Mouse (Mus musculus) liver, embryonic 14.5 days (tissue): ENCODE results near the gene Acaca. TPM values are rescaled to one million over a fixed set of nuclear protein-coding genes. Genes with fewer than 3 reads are reported as not detected.

Experiments used
- ATAC-seq: fragments of 200-750 bp; cut with Nextera tagmentation; 2 replicates; pipeline ENCODE4 v1.8.0; 2017; ENCODE audit warnings: moderate number of reproducible peaks, mild to moderate bottlenecking, moderate library complexity; ENCODE audit not compliant: insufficient read depth
- DNase-seq, 3 experiments: peaks; one replicate each; pipeline ENCODE4 v3.0.0-alpha.2; 2012 to 2013; ENCODE audit warnings: low read depth in 3 of 3, low spot score in 3 of 3
- H3K27ac ChIP-seq: fragments of 300-500 bp; sonication (generic); 2 replicates; pipeline ENCODE4 v1.5.1; 2014; ENCODE audit warnings: moderate library complexity, mild to moderate bottlenecking, control low read depth, inconsistent platforms
- H3K27me3 ChIP-seq: fragments of 300-500 bp; sonication (generic); 2 replicates; pipeline ENCODE4 v1.6.1; 2014; ENCODE audit warnings: mild to moderate bottlenecking, low read length, moderate library complexity; ENCODE audit not compliant: control insufficient read depth, insufficient read depth
- H3K36me3 ChIP-seq: fragments of 300-500 bp; sonication (generic); replicated peaks from 2 replicates; pipeline ENCODE4 v1.6.1; 2014; ENCODE audit warnings: low read depth; ENCODE audit not compliant: control insufficient read depth, insufficient read depth
- H3K4me1 ChIP-seq, 2 experiments: fragments of 200-500 bp in 1 of 2; fragments of 300-500 bp in 1 of 2; sonication (generic) in 1 of 2; replicated peaks; 2 replicates each; pipeline ENCODE4 v1.6.1; 2012 to 2014; ENCODE audit warnings: antibody characterized with exemption in 1 of 2, inconsistent platforms in 1 of 2, low read length in 1 of 2; ENCODE audit not compliant: control insufficient read depth in 2 of 2, insufficient read depth in 2 of 2
- H3K4me2 ChIP-seq: fragments of 300-500 bp; sonication (generic); 2 replicates; pipeline ENCODE4 v1.6.1; 2014; ENCODE audit warnings: low read depth, mild to moderate bottlenecking, control low read depth, moderate library complexity
- H3K4me3 ChIP-seq, 2 experiments: fragments of 200-500 bp in 1 of 2; fragments of 300-500 bp in 1 of 2; sonication (generic) in 1 of 2; 2 replicates each; pipeline ENCODE4 v1.5.1; 2012 to 2014; ENCODE audit warnings: low read depth in 2 of 2, low read length in 2 of 2, mild to moderate bottlenecking in 2 of 2, control low read depth in 1 of 2, inconsistent platforms in 1 of 2, moderate library complexity in 1 of 2; ENCODE audit not compliant: insufficient read depth in 1 of 2
- H3K9ac ChIP-seq: fragments of 300-500 bp; sonication (generic); replicated peaks from 2 replicates; pipeline ENCODE4 v1.6.1; 2014; ENCODE audit warnings: mild to moderate bottlenecking, control low read depth, moderate library complexity
- H3K9me3 ChIP-seq: fragments of 300-500 bp; sonication (generic); 2 replicates; pipeline ENCODE4 v1.6.1; 2016; ENCODE audit warnings: low read length, mixed read lengths; ENCODE audit not compliant: control insufficient read depth
- CTCF ChIP-seq: IDR thresholded peaks from 2 replicates; pipeline ENCODE4 v1.5.1; 2016; ENCODE audit warnings: antibody characterized with exemption, low read depth, control low read depth
- EP300 ChIP-seq: IDR thresholded peaks from 2 replicates; pipeline ENCODE4 v1.6.1; 2016; ENCODE audit warnings: antibody characterized with exemption, low read depth
- WGBS: fragments of 180-500 bp; shearing (Covaris S2); extraction: QIAGEN DNeasy Blood & Tissue Kit; methylation state at CpG from one replicate; pipeline ENCODE4 v1.1.7; 2014; ENCODE audit not compliant: insufficient replicate concordance; 5-methylcytosine and 5-hydroxymethylcytosine counted together
- polyA plus RNA-seq, 2 experiments: library from polyadenylated mRNA; depleted of rRNA in 1 of 2; stranded (reverse) in 1 of 2; unstranded in 1 of 2; fragments of >200 nt; fragmentation: Nextera tagmentation in 1 of 2; extraction: Ambion mirVana in 1 of 2; gene quantifications; 2 replicates each; pipeline versions ENCODE4 v1.2.1 to v1.2.3; 2012 to 2014

Acaca gene
- polyA plus RNA-seq, 2 experiments: 4.7 to 6.6 TPM

- ATAC-seq: no peak
- 85% methylated on average over 10 of the region's 10 CpGs for WGBS
- H3K9ac ChIP-seq: no peak overlapping the region
- H3K4me2 ChIP-seq: no peak overlapping the region
- H3K4me1 ChIP-seq: peaks cover 0 to 3% of the 10 kb centered on the region in 2 experiments; a peak in 2 of 4 replicates
- TF ChIP-seq CTCF: no peak
- TF ChIP-seq EP300: no peak
- no peaks in the 10 kb centered on the region for H3K27me3 ChIP-seq
- no peak overlapping the region for H3K27ac ChIP-seq
- no peak for DNase-seq
- H3K36me3 ChIP-seq: no peaks in the 10 kb centered on the region; the same call in 1 of the 2 replicates
- H3K4me3 ChIP-seq: no peak overlapping the region
- no peaks in the 10 kb centered on the region for H3K9me3 ChIP-seq
Observed at GRCm38 (mm10) chr11:84193249-84193648, 63.8 kb downstream of the Acaca start.

- no peak for TF ChIP-seq EP300
- TF ChIP-seq CTCF: no peak
- DNase-seq (no peak), ATAC-seq (no peak)
- Histone ChIP-seq H3K36me3 (no peaks in the 10 kb centered on the region; the same call in 1 of the 2 replicates), H3K27ac (no peak overlapping the region), H3K9ac (no peak overlapping the region), H3K4me3 (no peak overlapping the region), H3K4me2 (no peak overlapping the region), H3K9me3 (no peaks in the 10 kb centered on the region), H3K4me1 (peaks cover 0 to 3% of the 10 kb centered on the region in 2 experiments; a peak in 2 of 4 replicates), H3K27me3 (no peaks in the 10 kb centered on the region)
- 72% methylated on average over 3 of the region's 3 CpGs for WGBS
Observed at GRCm38 (mm10) chr11:84194751-84195150, 65.3 kb downstream of the Acaca start.

DNA sequence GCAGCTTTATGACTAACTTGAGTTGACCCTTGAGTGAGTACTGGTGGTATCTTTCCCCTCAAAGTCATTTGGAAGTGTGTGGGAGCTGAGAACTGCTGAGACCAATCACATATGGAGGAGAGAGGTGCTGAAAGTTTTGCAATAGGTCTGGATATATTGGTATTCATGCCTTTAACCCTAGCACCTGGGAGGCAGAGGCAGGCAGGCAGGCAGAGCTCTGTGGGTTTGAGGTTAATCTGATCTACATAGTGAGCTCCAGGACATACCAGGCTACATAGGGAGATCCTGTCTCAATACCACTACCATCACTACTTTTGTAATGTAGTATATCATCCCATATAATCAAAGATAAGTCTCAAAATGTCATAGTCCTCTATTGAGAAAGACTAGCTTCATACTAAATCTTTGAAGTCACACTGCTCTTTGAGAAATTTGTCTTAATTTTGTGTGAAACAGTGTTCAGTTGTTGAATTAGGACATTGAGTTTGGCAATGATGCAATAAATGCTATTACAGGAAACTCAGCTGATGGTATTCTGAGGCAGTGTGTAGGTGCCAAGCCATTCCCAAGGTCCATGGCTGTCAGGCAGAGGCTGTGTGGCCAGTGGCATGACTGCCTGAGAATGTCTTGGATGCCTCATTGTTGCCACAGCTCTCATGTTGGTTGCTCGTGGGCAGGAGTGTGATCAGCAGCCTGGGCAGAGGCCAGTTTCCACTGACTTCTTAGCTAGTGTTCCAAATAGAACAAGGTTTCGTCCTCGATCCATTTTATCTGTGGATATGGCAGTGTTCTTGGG, 68.3 kb downstream of the Acaca start:
- DNase-seq: no peak
- no peak overlapping the region for H3K4me2 ChIP-seq
- no peak overlapping the region for H3K4me3 ChIP-seq
- H3K9ac ChIP-seq: no peak overlapping the region
- H3K27me3 ChIP-seq: no peaks in the 10 kb centered on the region
- no peaks in the 10 kb centered on the region for H3K9me3 ChIP-seq
- 65% methylated on average over 3 of the region's 3 CpGs for WGBS
- ATAC-seq: no peak
- no peak overlapping the region for H3K27ac ChIP-seq
- H3K4me1 ChIP-seq: peaks cover 0 to 3% of the 10 kb centered on the region in 2 experiments; a peak in 2 of 4 replicates
- no peaks in the 10 kb centered on the region; the same call in 1 of the 2 replicates for H3K36me3 ChIP-seq
- no peak for TF ChIP-seq CTCF
- no peak for TF ChIP-seq EP300

DNA sequence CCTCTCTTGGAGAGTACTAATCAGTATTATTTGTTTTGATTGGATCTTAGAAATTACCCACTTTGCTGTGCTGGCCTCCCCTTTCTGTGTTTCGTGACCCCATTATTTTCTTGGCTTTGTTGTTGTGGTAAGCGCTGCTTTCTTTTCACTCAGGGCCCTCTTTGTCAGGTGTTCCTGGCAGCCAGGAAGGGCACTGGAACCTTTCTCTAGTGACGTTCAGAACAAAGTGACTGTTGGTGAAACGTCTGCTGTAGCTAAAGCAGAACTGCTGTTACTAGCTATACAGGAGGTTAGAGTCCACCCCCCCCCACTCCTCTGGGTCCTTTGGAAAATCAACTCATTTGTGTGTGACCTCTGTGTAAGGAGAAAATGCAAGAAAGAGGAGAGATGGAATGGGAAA, 76.3 kb downstream of the Acaca start:
- Histone ChIP-seq H3K27me3 (no peaks in the 10 kb centered on the region), H3K4me2 (no peak overlapping the region), H3K9me3 (no peaks in the 10 kb centered on the region), H3K4me1 (no peaks in the 10 kb centered on the region), H3K27ac (no peak overlapping the region), H3K9ac (no peak overlapping the region), H3K4me3 (no peak overlapping the region), H3K36me3 (no peaks in the 10 kb centered on the region; the same call in 1 of the 2 replicates)
- DNase-seq (no peak), ATAC-seq (no peak)
- WGBS: 49% methylated on average over 4 of the region's 4 CpGs
- TF ChIP-seq CTCF (no peak), EP300 (no peak)

GRCm38 (mm10) chr11:84210876-84211275, 81.4 kb downstream of the Acaca start:
- H3K4me3 ChIP-seq: no peak overlapping the region
- TF ChIP-seq CTCF: no peak
- TF ChIP-seq EP300: no peak
- H3K9ac ChIP-seq: no peak overlapping the region
- H3K4me1 ChIP-seq: no peaks in the 10 kb centered on the region
- no peaks in the 10 kb centered on the region for H3K27me3 ChIP-seq
- H3K9me3 ChIP-seq: no peaks in the 10 kb centered on the region
- no peaks in the 10 kb centered on the region for H3K36me3 ChIP-seq
- 81% methylated on average over 6 of the region's 6 CpGs for WGBS
- ATAC-seq (no peak), DNase-seq (no peak)
- no peak overlapping the region for H3K4me2 ChIP-seq
- no peak overlapping the region for H3K27ac ChIP-seq
